Mouse (Mus musculus) CH12.LX (cell line): ENCODE results near the gene Cdkl3. TPM values are rescaled to one million over a fixed set of nuclear protein-coding genes. Genes with fewer than 3 reads are reported as not detected.

Source experiments
- DNase-seq: peaks from one replicate; pipeline ENCODE4 v3.0.0-alpha.2; 2013; ENCODE audit errors: extremely low read depth
- H3K27ac ChIP-seq: 2 replicates; pipeline ENCODE4 v1.5.1; 2012; ENCODE audit warnings: low read depth, mild to moderate bottlenecking, control low read depth, moderate library complexity; ENCODE audit not compliant: insufficient read depth
- H3K27me3 ChIP-seq: replicated peaks from 2 replicates; pipeline ENCODE3; 2012; ENCODE audit warnings: inconsistent platforms
- H3K36me3 ChIP-seq, 2 experiments: replicated peaks in 1 of 2; 2 replicates each; pipeline versions ENCODE3 to v1.6.1; 2012; ENCODE audit warnings: inconsistent platforms in 1 of 2, low read length in 1 of 2, mild to moderate bottlenecking in 1 of 2, mixed read lengths in 1 of 2, moderate library complexity in 1 of 2; ENCODE audit not compliant: control insufficient read depth in 1 of 2, insufficient read depth in 1 of 2
- H3K4me1 ChIP-seq, 2 experiments: 2 replicates each; pipeline ENCODE4 v1.6.1; 2012; ENCODE audit warnings: inconsistent platforms in 1 of 2, moderate library complexity in 1 of 2; ENCODE audit not compliant: insufficient read depth in 2 of 2, control insufficient read depth in 1 of 2
- H3K4me2 ChIP-seq: 2 replicates; pipeline ENCODE4 v1.6.1; 2012; ENCODE audit warnings: low read depth, mild to moderate bottlenecking, control low read depth; ENCODE audit not compliant: poor library complexity, insufficient read depth, severe bottlenecking
- H3K4me3 ChIP-seq, 3 experiments: fragments of 150-350 bp in 1 of 3; sonication (generic) in 1 of 3; replicated peaks in 1 of 3; 2 replicates each; pipeline versions ENCODE3 to v1.5.1; 2011 to 2012; ENCODE audit warnings: low read depth in 2 of 3, low read length in 2 of 3, mild to moderate bottlenecking in 2 of 3, moderate library complexity in 2 of 3, control low read depth in 1 of 3, improper control_type of control experiment in 1 of 3, inconsistent platforms in 1 of 3, mixed read lengths in 1 of 3; ENCODE audit not compliant: poor library complexity in 1 of 3
- H3K79me2 ChIP-seq: replicated peaks from 2 replicates; pipeline ENCODE4 v1.6.1; 2012; ENCODE audit warnings: mild to moderate bottlenecking, moderate library complexity; ENCODE audit not compliant: control insufficient read depth, poor library complexity, insufficient read depth, severe bottlenecking; ENCODE audit errors: extremely low read depth
- H3K9ac ChIP-seq: 2 replicates; pipeline ENCODE4 v1.6.1; 2012; ENCODE audit warnings: low read depth, mild to moderate bottlenecking, control low read depth, moderate library complexity; ENCODE audit not compliant: insufficient read depth
- H3K9me3 ChIP-seq: replicated peaks from 2 replicates; pipeline ENCODE3; 2012; ENCODE audit warnings: low read length, inconsistent platforms, mixed read lengths
- BHLHE40 ChIP-seq: IDR thresholded peaks from 2 replicates; pipeline ENCODE4 v1.6.1; 2011; ENCODE audit warnings: mild to moderate bottlenecking, low read depth, low read length, improper control_type of control experiment
- E2F4 ChIP-seq: IDR thresholded peaks from 2 replicates; pipeline ENCODE4 v1.6.1; 2011; ENCODE audit warnings: low read depth, low read length, improper control_type of control experiment; ENCODE audit not compliant: insufficient replicate concordance
- ELF1 ChIP-seq: IDR thresholded peaks from 2 replicates; pipeline ENCODE4 v1.6.1; 2014; ENCODE audit warnings: low read depth, mild to moderate bottlenecking, inconsistent platforms, low read length, improper control_type of control experiment
- ETS1 ChIP-seq: conservative IDR thresholded peaks from 2 replicates; pipeline ENCODE4 v1.6.1; 2012; ENCODE audit warnings: low read depth, mild to moderate bottlenecking, inconsistent platforms, low read length, improper control_type of control experiment, moderate library complexity
- GABPA ChIP-seq: IDR thresholded peaks from 2 replicates; pipeline ENCODE4 v1.6.1; 2012; ENCODE audit warnings: low read depth, low read length, improper control_type of control experiment, inconsistent platforms; ENCODE audit not compliant: insufficient replicate concordance
- IRF4 ChIP-seq: IDR thresholded peaks from 2 replicates; pipeline ENCODE4 v1.6.1; 2014; ENCODE audit warnings: low read depth, mild to moderate bottlenecking, inconsistent platforms, low read length, improper control_type of control experiment
- JUND ChIP-seq: conservative IDR thresholded peaks from 2 replicates; pipeline ENCODE4 v1.6.1; 2011; ENCODE audit warnings: low read depth, low read length, improper control_type of control experiment
- KAT2A ChIP-seq: IDR thresholded peaks from 2 replicates; pipeline ENCODE4 v1.6.1; 2012; ENCODE audit warnings: low read length, improper control_type of control experiment, inconsistent platforms; ENCODE audit not compliant: insufficient replicate concordance
- MAZ ChIP-seq: IDR thresholded peaks from 2 replicates; pipeline ENCODE4 v1.6.1; 2012; ENCODE audit warnings: low read depth, mild to moderate bottlenecking, inconsistent platforms, low read length, improper control_type of control experiment, moderate library complexity
- MEF2A ChIP-seq: IDR thresholded peaks from 2 replicates; pipeline ENCODE4 v1.6.1; 2014; ENCODE audit warnings: low read depth, mild to moderate bottlenecking, inconsistent platforms, low read length, improper control_type of control experiment, borderline replicate concordance
- NELFE ChIP-seq: IDR thresholded peaks from 2 replicates; pipeline ENCODE4 v1.6.1; 2011; ENCODE audit warnings: low read depth, low read length, improper control_type of control experiment
- PAX5 ChIP-seq: IDR thresholded peaks from 2 replicates; pipeline ENCODE4 v1.6.1; 2012; ENCODE audit warnings: low read length, inconsistent platforms, mixed read lengths
- RCOR1 ChIP-seq: conservative IDR thresholded peaks from 2 replicates; pipeline ENCODE4 v1.6.1; 2012; ENCODE audit warnings: low read depth, mild to moderate bottlenecking, inconsistent platforms, low read length, improper control_type of control experiment
- TBP ChIP-seq: conservative IDR thresholded peaks from 2 replicates; pipeline ENCODE4 v1.6.1; 2011; ENCODE audit warnings: low read depth, low read length, improper control_type of control experiment
- USF1 ChIP-seq: IDR thresholded peaks from 2 replicates; pipeline ENCODE4 v1.6.1; 2014; ENCODE audit warnings: low read depth, mild to moderate bottlenecking, inconsistent platforms, low read length, improper control_type of control experiment
- ZC3H11A ChIP-seq: IDR thresholded peaks from 2 replicates; pipeline ENCODE4 v1.6.1; 2012; ENCODE audit warnings: low read depth, mild to moderate bottlenecking, inconsistent platforms, low read length, improper control_type of control experiment
- ZMIZ1 ChIP-seq: IDR thresholded peaks from 2 replicates; pipeline ENCODE4 v1.6.1; 2012; ENCODE audit warnings: low read depth, mild to moderate bottlenecking, inconsistent platforms, low read length, improper control_type of control experiment
- dilution Hi-C: fragments of 300-500 bp; cut with MboI; formaldehyde crosslinking; loops from 2 replicates; pipeline ENCODE4 v1.14.3; 2020; ENCODE audit warnings: low sequenced_read_pairs; ENCODE audit not compliant: extremely low pct_unique_long_range_greater_than_20kb, extremely low pct_ligation_motif_present
- in situ Hi-C: fragments of 300-500 bp; cut with MboI; formaldehyde crosslinking; loops from 3 replicates; pipeline ENCODE4 v1.14.3; 2019; ENCODE audit warnings: low sequenced_read_pairs, low pct_ligation_motif_present, low pct_unique_long_range_greater_than_20kb, mixed read lengths
- polyA plus RNA-seq: library from polyadenylated mRNA; unstranded; fragments of >175 nt; gene quantifications from 2 replicates; pipeline ENCODE4 v1.2.1, GENCODE M21; 2012; ENCODE audit warnings: low read depth; ENCODE audit not compliant: insufficient read length
- total RNA-seq, 2 experiments: library from RNA; depleted of rRNA; stranded (reverse); fragments of 300-350 nt in 1 of 2; fragments of >200 nt in 1 of 2; gene quantifications; 2 replicates each; pipeline ENCODE4 v1.2.3; 2012 to 2014

Gene Cdkl3
- total and polyA plus RNA-seq, 3 experiments: 4.4 to 9.7 (median 8.0) TPM

GRCm38 (mm10) chr11:52056198-52056597 lies 52.2 kb downstream of the Cdkl3 start:
- Histone ChIP-seq H3K4me3 (no peak overlapping the region), H3K9ac (no peak overlapping the region), H3K27me3 (no peaks in the 10 kb centered on the region), H3K27ac (no peak overlapping the region), H3K4me1 (no peaks in the 10 kb centered on the region), H3K9me3 (no peaks in the 10 kb centered on the region), H3K36me3 (no peaks in the 10 kb centered on the region), H3K79me2 (no peaks in the 10 kb centered on the region), H3K4me2 (no peak overlapping the region)
- TF ChIP-seq JUND (no peak), ZMIZ1 (no peak), RCOR1 (no peak), KAT2A (no peak), E2F4 (no peak), ELF1 (no peak), NELFE (no peak)
- dilution Hi-C loops (no loop called here), in situ Hi-C loops (loop anchor here (10.0 kb wide), 1 partner anchor 169 kb away; no protein-coding TSS in a partner anchor)
- DNase-seq: no peak

DNA sequence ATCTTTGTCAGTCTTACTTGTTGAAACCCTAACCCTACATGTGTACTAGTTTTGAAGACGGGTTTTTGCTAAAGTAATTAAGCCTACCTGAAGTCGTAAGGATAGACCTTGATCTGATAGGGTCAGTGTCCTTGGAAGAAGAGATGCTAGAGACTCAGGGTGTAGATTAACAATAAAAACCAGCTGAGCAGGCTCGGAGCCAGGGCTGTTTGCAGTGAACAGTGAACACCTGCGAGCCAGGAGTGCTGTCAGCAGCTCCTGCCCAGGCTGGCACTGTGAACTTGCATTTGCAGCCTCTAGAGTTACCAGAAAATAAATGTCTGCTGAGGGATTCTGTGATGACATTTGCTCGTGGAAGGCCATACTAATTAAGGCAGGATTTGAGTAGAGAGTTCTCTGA lies 55.0 kb downstream of the Cdkl3 start:
- dilution Hi-C loops: no loop called here
- Histone ChIP-seq H3K9me3 (peaks cover 3% of the 10 kb centered on the region), H3K27me3 (no peaks in the 10 kb centered on the region), H3K4me2 (no peak overlapping the region), H3K4me3 (no peak overlapping the region), H3K4me1 (peaks cover 0 to 6% of the 10 kb centered on the region in 2 experiments; a peak in 2 of 4 replicates), H3K36me3 (no peaks in the 10 kb centered on the region), H3K79me2 (no peaks in the 10 kb centered on the region), H3K9ac (no peak overlapping the region), H3K27ac (no peak overlapping the region)
- in situ Hi-C loops: loop anchor here (10.0 kb wide), 1 partner anchor 166 kb away; no protein-coding TSS in a partner anchor
- no peak for TF ChIP-seq ZMIZ1
- TF ChIP-seq PAX5: no peak
- TF ChIP-seq BHLHE40: no peak
- TF ChIP-seq KAT2A: no peak
- no peak for TF ChIP-seq ELF1
- TF ChIP-seq NELFE: no peak
- no peak for TF ChIP-seq ZC3H11A
- no peak for TF ChIP-seq IRF4
- no peak for TF ChIP-seq GABPA
- TF ChIP-seq TBP: no peak
- no peak for DNase-seq

DNA sequence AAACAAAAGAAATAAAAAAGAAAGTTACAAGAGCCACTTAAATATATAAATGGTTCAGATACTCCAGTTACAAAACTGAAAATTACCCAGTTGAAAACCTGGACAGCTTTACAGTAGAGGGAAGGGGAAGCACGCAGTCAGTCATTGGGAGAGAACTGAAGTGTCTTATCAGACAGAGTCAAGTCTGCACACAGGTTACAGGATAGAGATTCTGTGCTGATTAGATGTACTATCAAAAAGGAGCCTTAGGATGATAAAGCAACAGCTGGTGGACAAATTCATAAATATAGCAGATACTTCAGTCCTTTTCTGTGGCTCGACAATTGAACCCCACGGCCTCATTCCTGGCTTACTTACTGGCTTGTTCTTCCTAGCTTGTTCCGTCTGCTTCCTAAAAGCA lies 56.3 kb downstream of the Cdkl3 start:
- no peak overlapping the region for H3K9ac ChIP-seq
- no peak overlapping the region for H3K4me3 ChIP-seq
- no peaks in the 10 kb centered on the region for H3K36me3 ChIP-seq
- no peak overlapping the region for H3K4me2 ChIP-seq
- no peak for DNase-seq
- peaks cover 0 to 12% of the 10 kb centered on the region in 2 experiments; a peak in 2 of 4 replicates for H3K4me1 ChIP-seq
- dilution Hi-C loops: no loop called here
- H3K79me2 ChIP-seq: no peaks in the 10 kb centered on the region
- H3K27ac ChIP-seq: no peak overlapping the region
- TF ChIP-seq ETS1: no peak
- TF ChIP-seq ELF1: no peak
- TF ChIP-seq MEF2A: no peak
- TF ChIP-seq KAT2A: no peak
- no peak for TF ChIP-seq MAZ
- TF ChIP-seq TBP: no peak
- TF ChIP-seq ZMIZ1: no peak
- TF ChIP-seq NELFE: no peak
- TF ChIP-seq GABPA: no peak
- no peak for TF ChIP-seq USF1
- H3K9me3 ChIP-seq: peaks cover 3% of the 10 kb centered on the region
- in situ Hi-C loops: no loop called here
- no peaks in the 10 kb centered on the region for H3K27me3 ChIP-seq
